Mouse (Mus musculus) MEL (cell line): ENCODE results near the gene Rad54l2. TPM values are rescaled to one million over a fixed set of nuclear protein-coding genes. Genes with fewer than 3 reads are reported as not detected.

Experiments
- DNase-seq: peaks from one replicate; pipeline ENCODE4 v3.0.0; 2011; ENCODE audit warnings: low read depth, low spot score
- H3K27ac ChIP-seq: 2 replicates; pipeline ENCODE4 v1.5.1; 2012; ENCODE audit warnings: low read depth, mild to moderate bottlenecking, control low read depth, low read length, moderate library complexity; ENCODE audit not compliant: control insufficient read depth
- H3K27me3 ChIP-seq, 2 experiments: fragments of 150-350 bp in 1 of 2; sonication (generic) in 1 of 2; 2 replicates each; pipeline ENCODE4 v1.6.1; 2012; ENCODE audit warnings: low read length in 2 of 2, mild to moderate bottlenecking in 2 of 2, improper control_type of control experiment in 1 of 2, moderate library complexity in 1 of 2; ENCODE audit not compliant: insufficient read depth in 2 of 2, control insufficient read depth in 1 of 2
- H3K36me3 ChIP-seq, 2 experiments: 2 replicates each; pipeline ENCODE4 v1.6.1; 2012 to 2014; ENCODE audit warnings: low read length in 2 of 2, improper control_type of control experiment in 1 of 2, inconsistent platforms in 1 of 2, mild to moderate bottlenecking in 1 of 2; ENCODE audit not compliant: insufficient read depth in 2 of 2, control insufficient read depth in 1 of 2
- H3K4me1 ChIP-seq, 2 experiments: fragments of 150-350 bp in 1 of 2; sonication (generic) in 1 of 2; 2 replicates each; pipeline ENCODE4 v1.6.1; 2012; ENCODE audit warnings: low read length in 2 of 2, improper control_type of control experiment in 1 of 2, mild to moderate bottlenecking in 1 of 2; ENCODE audit not compliant: insufficient read depth in 2 of 2, control insufficient read depth in 1 of 2
- H3K4me3 ChIP-seq, 2 experiments: fragments of 150-350 bp in 1 of 2; sonication (generic) in 1 of 2; 2 replicates each; pipeline ENCODE4 v1.5.1; 2012; ENCODE audit warnings: low read depth in 2 of 2, low read length in 2 of 2, mild to moderate bottlenecking in 2 of 2, moderate library complexity in 2 of 2, control low read depth in 1 of 2, improper control_type of control experiment in 1 of 2; ENCODE audit not compliant: control insufficient read depth in 1 of 2, insufficient read depth in 1 of 2
- H3K79me2 ChIP-seq: 2 replicates; pipeline ENCODE4 v1.6.1; 2012; ENCODE audit warnings: mild to moderate bottlenecking, low read length, moderate library complexity; ENCODE audit not compliant: control insufficient read depth, poor library complexity, insufficient read depth
- H3K9ac ChIP-seq: 2 replicates; pipeline ENCODE4 v1.6.1; 2012; ENCODE audit warnings: low read depth, mild to moderate bottlenecking, control low read depth, low read length, moderate library complexity; ENCODE audit not compliant: control insufficient read depth, poor library complexity, severe bottlenecking
- H3K9me3 ChIP-seq: fragments of 150-350 bp; sonication (generic); replicated peaks from 2 replicates; pipeline ENCODE4 v1.6.1; 2012; ENCODE audit warnings: mild to moderate bottlenecking, low read length, improper control_type of control experiment, moderate library complexity; ENCODE audit not compliant: insufficient read depth
- CHD2 ChIP-seq: IDR thresholded peaks from 2 replicates; pipeline ENCODE4 v1.6.1; 2011; ENCODE audit warnings: low read length, improper control_type of control experiment
- ELF1 ChIP-seq: IDR thresholded peaks from 2 replicates; pipeline ENCODE4 v1.6.1; 2014; ENCODE audit warnings: low read depth, mild to moderate bottlenecking, inconsistent platforms, low read length, improper control_type of control experiment, moderate library complexity
- EP300 ChIP-seq, 2 experiments: IDR thresholded peaks; 2 replicates each; pipeline ENCODE4 v1.6.1; 2011; ENCODE audit warnings: improper control_type of control experiment in 2 of 2, low read length in 2 of 2, low read depth in 1 of 2, mild to moderate bottlenecking in 1 of 2
- HCFC1 ChIP-seq: IDR thresholded peaks from 2 replicates; pipeline ENCODE4 v1.6.1; 2012; ENCODE audit warnings: low read depth, mild to moderate bottlenecking, inconsistent platforms, low read length, improper control_type of control experiment, moderate library complexity
- JUND ChIP-seq: IDR thresholded peaks from 2 replicates; pipeline ENCODE4 v1.6.1; 2011; ENCODE audit warnings: low read depth, mild to moderate bottlenecking, improper control_type of control experiment, low read length
- MAFK ChIP-seq: IDR thresholded peaks from 2 replicates; pipeline ENCODE4 v1.6.1; 2011; ENCODE audit warnings: low read depth, mild to moderate bottlenecking, low read length, improper control_type of control experiment, borderline replicate concordance
- MAX ChIP-seq: IDR thresholded peaks from 2 replicates; pipeline ENCODE4 v1.6.1; 2011; ENCODE audit warnings: low read length, improper control_type of control experiment
- MAZ ChIP-seq: IDR thresholded peaks from 2 replicates; pipeline ENCODE4 v1.6.1; 2012; ENCODE audit warnings: low read depth, mild to moderate bottlenecking, inconsistent platforms, low read length, improper control_type of control experiment
- MEF2A ChIP-seq: IDR thresholded peaks from 2 replicates; pipeline ENCODE4 v1.6.1; 2014; ENCODE audit warnings: low read depth, mild to moderate bottlenecking, inconsistent platforms, low read length, improper control_type of control experiment; ENCODE audit not compliant: poor library complexity, insufficient replicate concordance, severe bottlenecking; ENCODE audit errors: extremely low read depth
- MYC ChIP-seq: IDR thresholded peaks from 2 replicates; pipeline ENCODE4 v1.6.1; 2011; ENCODE audit warnings: low read depth, mild to moderate bottlenecking, low read length, improper control_type of control experiment, moderate library complexity
- POLR2AphosphoS5 ChIP-seq: IDR thresholded peaks from 2 replicates; pipeline ENCODE4 v1.6.1; 2012; ENCODE audit warnings: low read depth, borderline replicate concordance, mild to moderate bottlenecking, inconsistent platforms, low read length, moderate library complexity, mixed read lengths
- RCOR1 ChIP-seq: IDR thresholded peaks from 2 replicates; pipeline ENCODE4 v1.6.1; 2012; ENCODE audit warnings: low read depth, mild to moderate bottlenecking, inconsistent platforms, low read length, improper control_type of control experiment
- SIN3A ChIP-seq: IDR thresholded peaks from 2 replicates; pipeline ENCODE4 v1.6.1; 2012; ENCODE audit warnings: low read length, improper control_type of control experiment, inconsistent platforms
- USF1 ChIP-seq: IDR thresholded peaks from 2 replicates; pipeline ENCODE4 v1.6.1; 2014; ENCODE audit warnings: low read depth, mild to moderate bottlenecking, inconsistent platforms, low read length, improper control_type of control experiment, moderate library complexity
- ZNF384 ChIP-seq: IDR thresholded peaks from 2 replicates; pipeline ENCODE4 v1.6.1; 2012; ENCODE audit warnings: low read depth, mild to moderate bottlenecking, inconsistent platforms, low read length, improper control_type of control experiment
- polyA plus RNA-seq, 2 experiments: library from polyadenylated mRNA; stranded (reverse) in 1 of 2; unstranded in 1 of 2; fragments of >175 nt in 1 of 2; fragments of >200 nt in 1 of 2; gene quantifications; 2 replicates each; pipeline versions ENCODE4 v1.2.1 to v1.2.4; 2012; ENCODE audit warnings: low replicate concordance in 2 of 2, low read depth in 1 of 2; ENCODE audit not compliant: insufficient read length in 2 of 2, insufficient read depth in 1 of 2, missing spikeins in 1 of 2
- total RNA-seq: library from RNA; depleted of rRNA; stranded (reverse); fragments of 300-350 nt; gene quantifications from 2 replicates; pipeline ENCODE4 v1.2.3, GENCODE M21; 2012; rRNA removed

The Rad54l2 gene
- total and polyA plus RNA-seq, 3 experiments: 11.9 to 27.2 (median 15.5) TPM

DNA sequence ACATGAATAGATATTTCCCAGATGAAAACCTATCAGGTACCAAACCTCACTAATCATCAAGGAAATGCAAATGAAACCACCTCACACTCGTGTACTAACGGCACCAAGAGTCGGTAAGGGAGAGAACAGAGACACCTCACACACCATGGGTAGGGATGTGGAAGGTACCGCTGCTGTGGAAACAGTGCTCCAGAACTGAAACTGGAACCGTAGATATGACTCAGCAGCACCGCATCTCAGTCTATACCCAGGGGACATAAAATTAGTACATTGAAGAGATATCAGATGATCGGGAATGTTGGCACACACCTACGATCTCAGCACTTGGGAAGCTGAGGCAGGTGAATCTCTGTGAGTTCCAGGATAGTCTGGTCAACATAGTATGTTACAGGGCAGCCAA lies 150.8 kb downstream of the Rad54l2 start:
- no peaks in the 10 kb centered on the region for H3K36me3 ChIP-seq
- no peaks in the 10 kb centered on the region for H3K4me1 ChIP-seq
- peaks cover 6 to 10% of the 10 kb centered on the region in 2 experiments; a peak in 3 of 4 replicates for H3K27me3 ChIP-seq
- H3K9ac ChIP-seq: no peak overlapping the region
- H3K9me3 ChIP-seq: no peaks in the 10 kb centered on the region
- TF ChIP-seq MAX: no peak
- TF ChIP-seq JUND: no peak
- no peak for TF ChIP-seq EP300 (IDR thresholded peaks at IDR 0.05; ENCODE audit: low read depth in 1 of 2, low read length in 2 of 2)
- TF ChIP-seq MYC: no peak
- TF ChIP-seq CHD2: no peak
- no peak for TF ChIP-seq MEF2A
- no peak for TF ChIP-seq ZNF384
- TF ChIP-seq ELF1: no peak
- no peak for TF ChIP-seq HCFC1
- no peak for TF ChIP-seq SIN3A
- TF ChIP-seq POLR2AphosphoS5: no peak
- no peak for TF ChIP-seq USF1
- no peak for TF ChIP-seq MAFK
- no peak for TF ChIP-seq MAZ
- no peak for TF ChIP-seq RCOR1
- H3K79me2 ChIP-seq: no peaks in the 10 kb centered on the region
- DNase-seq: no peak
- no peak overlapping the region for H3K4me3 ChIP-seq
- H3K27ac ChIP-seq: no peak overlapping the region

Other genes starting within 250 kb of the Rad54l2 start
- not detected in 2 replicates for gene Iqcf3, start 227.6 kb downstream of the Rad54l2 start, total RNA-seq
- not detected for gene Iqcf3, start 227.6 kb downstream of the Rad54l2 start, polyA plus RNA-seq
- not detected in 2 replicates for gene Iqcf4, start 218.2 kb downstream of the Rad54l2 start, total RNA-seq
- gene Iqcf4, start 218.2 kb downstream of the Rad54l2 start, polyA plus RNA-seq: not detected
- not detected in 2 replicates for gene Iqcf6, start 162.6 kb downstream of the Rad54l2 start, total RNA-seq
- not detected for gene Iqcf6, start 162.6 kb downstream of the Rad54l2 start, polyA plus RNA-seq
- not detected in 2 replicates for gene Grm2, start 133.1 kb downstream of the Rad54l2 start, total RNA-seq
- gene Grm2, start 133.1 kb downstream of the Rad54l2 start, polyA plus RNA-seq: not detected
- gene Tex264, start 103.3 kb downstream of the Rad54l2 start, total RNA-seq: 46.3 and 47.1 TPM in 2 replicates
- 10 to 100 TPM in 1 of 2 experiments, not detected in 1; 87.6 TPM for gene Tex264, start 103.3 kb downstream of the Rad54l2 start, polyA plus RNA-seq
- gene Dcaf1, start 32.7 kb upstream of the Rad54l2 start, total RNA-seq: 56.3 and 57.3 TPM in 2 replicates
- 100 to 1,000 TPM in 1 of 2 experiments, 10 to 100 TPM in 1; 58.7 to 131 TPM for gene Dcaf1, start 32.7 kb upstream of the Rad54l2 start, polyA plus RNA-seq
- gene Rbm15b, start 98.2 kb upstream of the Rad54l2 start, total RNA-seq: 23.3 and 29.7 TPM in 2 replicates
- 10 to 100 TPM in 1 of 2 experiments, not detected in 1; 42.2 TPM for gene Rbm15b, start 98.2 kb upstream of the Rad54l2 start, polyA plus RNA-seq
- 209 and 316 TPM in 2 replicates for gene Manf, start 102.8 kb upstream of the Rad54l2 start, total RNA-seq
- gene Manf, start 102.8 kb upstream of the Rad54l2 start, polyA plus RNA-seq: 100 to 1,000 TPM in 1 of 2 experiments, not detected in 1; 289 TPM